24 mouse cellular contexts compared by ENCODE assay signal in genomic region chr3:144436076-144436475, GRCm38 (mm10).
"Had no signal": no experiment of that assay in that cellular context is flagged by ENCODE, and none has a peak within 500 bp of the region (broad histone marks: within the 10 kb centered on the region; RNA-seq: fewer than 3 reads in every experiment).

No protein-coding gene starts in this region.

- H3K4me2 ChIP-seq: heart, embryonic 12.5 days; hindbrain, embryonic 12.5 days; hindbrain, embryonic 14.5 days; kidney, embryonic 15.5 days; limb, embryonic 13.5 days; limb, embryonic 15.5 days; liver, embryonic 12.5 days had no signal

- H3K4me1 ChIP-seq: hindbrain, embryonic 10.5 days; hindbrain, embryonic 12.5 days; kidney, embryonic 15.5 days; limb, embryonic 13.5 days; limb, embryonic 15.5 days; liver, embryonic 12.5 days had no signal

- H3K27me3 ChIP-seq: heart, embryonic 12.5 days; hindbrain, embryonic 12.5 days; kidney, embryonic 15.5 days; limb, embryonic 13.5 days; limb, embryonic 15.5 days; liver, embryonic 12.5 days had no signal

- H3K9ac ChIP-seq: heart, embryonic 12.5 days; hindbrain, embryonic 12.5 days; hindbrain, embryonic 14.5 days; kidney, embryonic 15.5 days; limb, embryonic 13.5 days; limb, embryonic 15.5 days; liver, embryonic 12.5 days; liver, embryonic 14.5 days had no signal

- H3K27ac ChIP-seq: heart, adult 2 months; hindbrain, embryonic 10.5 days; hindbrain, embryonic 12.5 days; hindbrain, embryonic 14.5 days; kidney, embryonic 15.5 days; kidney, postnatal 0 days; limb, embryonic 13.5 days; limb, embryonic 15.5 days; liver, embryonic 12.5 days; liver, embryonic 14.5 days had no signal

- H3K4me3 ChIP-seq: heart, adult 2 months; heart, embryonic 12.5 days; hindbrain, embryonic 10.5 days; hindbrain, embryonic 12.5 days; kidney, embryonic 15.5 days; limb, embryonic 13.5 days; limb, embryonic 15.5 days; liver, embryonic 12.5 days had no signal

- ATAC-seq: hindbrain, embryonic 16.5 days; intestine, embryonic 16.5 days; liver, embryonic 12.5 days had no signal

- H3K9me3 ChIP-seq: heart, embryonic 12.5 days; hindbrain, embryonic 10.5 days; hindbrain, embryonic 12.5 days; kidney, embryonic 15.5 days; limb, embryonic 13.5 days; limb, embryonic 15.5 days; liver, embryonic 12.5 days had no signal

- DNase-seq: gastrocnemius, postnatal 25 days; heart, adult 2 months; heart, postnatal 10 days; heart, postnatal 4 days; kidney, adult 11 months; kidney, adult 2 months; kidney, adult 9 months; kidney, postnatal 14 days; kidney, postnatal 36 days; layer of hippocampus, adult 9-11 months; layer of hippocampus, postnatal 36 days; left cerebral cortex, postnatal 4 days had no signal
